Mouse (Mus musculus) midbrain, postnatal 0 days (tissue): ENCODE results near the gene Plk3. TPM values are rescaled to one million over a fixed set of nuclear protein-coding genes. Genes with fewer than 3 reads are reported as not detected.

Experiments used
- ATAC-seq: fragments of 200-750 bp; cut with Nextera tagmentation; 2 replicates; pipeline ENCODE4 v1.8.0; 2017; ENCODE audit warnings: moderate number of reproducible peaks, mild to moderate bottlenecking, moderate TSS enrichment, moderate library complexity; ENCODE audit not compliant: low FRiP score
- DNase-seq: peaks from one replicate; pipeline ENCODE4 v3.0.0-alpha.2; 2015; ENCODE audit warnings: low spot score
- H3K27ac ChIP-seq: fragments of 300-500 bp; sonication (generic); 2 replicates; pipeline ENCODE4 v1.5.1; 2014; ENCODE audit warnings: low read depth, mild to moderate bottlenecking, low read length, mixed read lengths
- H3K27me3 ChIP-seq: fragments of 300-500 bp; sonication (generic); 2 replicates; pipeline ENCODE4 v1.6.1; 2014; ENCODE audit warnings: low read length, control low read depth, mixed read lengths; ENCODE audit not compliant: insufficient read depth
- H3K36me3 ChIP-seq: fragments of 300-500 bp; sonication (generic); 2 replicates; pipeline ENCODE4 v1.6.1; 2014; ENCODE audit warnings: low read length, control low read depth, mixed read lengths; ENCODE audit not compliant: insufficient read depth
- H3K4me1 ChIP-seq: fragments of 300-500 bp; sonication (generic); 2 replicates; pipeline ENCODE4 v1.6.1; 2014; ENCODE audit warnings: mild to moderate bottlenecking, control low read depth, antibody characterized with exemption, low read length, mixed read lengths; ENCODE audit not compliant: insufficient read depth
- H3K4me2 ChIP-seq: fragments of 300-500 bp; sonication (generic); 2 replicates; pipeline ENCODE4 v1.6.1; 2014; ENCODE audit warnings: low read depth, mild to moderate bottlenecking, low read length, mixed read lengths; ENCODE audit not compliant: poor library complexity, severe bottlenecking
- H3K4me3 ChIP-seq: fragments of 300-500 bp; sonication (generic); 2 replicates; pipeline ENCODE4 v1.5.1; 2014; ENCODE audit warnings: low read depth, mild to moderate bottlenecking, low read length, moderate library complexity
- H3K9ac ChIP-seq: fragments of 300-500 bp; sonication (generic); replicated peaks from 2 replicates; pipeline ENCODE4 v1.6.1; 2014; ENCODE audit warnings: mild to moderate bottlenecking, low read length, moderate library complexity, mixed read lengths; ENCODE audit not compliant: poor library complexity, severe bottlenecking
- H3K9me3 ChIP-seq: fragments of 300-500 bp; sonication (generic); 2 replicates; pipeline ENCODE4 v1.6.1; 2016; ENCODE audit warnings: low read length, control low read depth
- CTCF ChIP-seq: IDR thresholded peaks from 2 replicates; pipeline ENCODE4 v1.5.1; 2016; ENCODE audit warnings: antibody characterized with exemption, mild to moderate bottlenecking
- WGBS: fragments of 180-500 bp; shearing (Covaris S2); extraction: QIAGEN DNeasy Blood & Tissue Kit; methylation state at CpG from one replicate; pipeline ENCODE4 v1.1.7; 2014; 5-methylcytosine and 5-hydroxymethylcytosine counted together
- polyA plus RNA-seq: library from polyadenylated mRNA; unstranded; fragments of >200 nt; fragmentation: Nextera tagmentation; extraction: Ambion mirVana; gene quantifications from 2 replicates; pipeline ENCODE4 v1.2.1, GENCODE M21; 2015
- total RNA-seq: library from RNA; depleted of rRNA; stranded (reverse); fragments of >200 nt; gene quantifications from 2 replicates; pipeline ENCODE4 v1.2.3, GENCODE M21; 2014

Plk3 gene
- total and polyA plus RNA-seq, 2 experiments from 2014 or later: 26.6 to 28.2 TPM

DNA sequence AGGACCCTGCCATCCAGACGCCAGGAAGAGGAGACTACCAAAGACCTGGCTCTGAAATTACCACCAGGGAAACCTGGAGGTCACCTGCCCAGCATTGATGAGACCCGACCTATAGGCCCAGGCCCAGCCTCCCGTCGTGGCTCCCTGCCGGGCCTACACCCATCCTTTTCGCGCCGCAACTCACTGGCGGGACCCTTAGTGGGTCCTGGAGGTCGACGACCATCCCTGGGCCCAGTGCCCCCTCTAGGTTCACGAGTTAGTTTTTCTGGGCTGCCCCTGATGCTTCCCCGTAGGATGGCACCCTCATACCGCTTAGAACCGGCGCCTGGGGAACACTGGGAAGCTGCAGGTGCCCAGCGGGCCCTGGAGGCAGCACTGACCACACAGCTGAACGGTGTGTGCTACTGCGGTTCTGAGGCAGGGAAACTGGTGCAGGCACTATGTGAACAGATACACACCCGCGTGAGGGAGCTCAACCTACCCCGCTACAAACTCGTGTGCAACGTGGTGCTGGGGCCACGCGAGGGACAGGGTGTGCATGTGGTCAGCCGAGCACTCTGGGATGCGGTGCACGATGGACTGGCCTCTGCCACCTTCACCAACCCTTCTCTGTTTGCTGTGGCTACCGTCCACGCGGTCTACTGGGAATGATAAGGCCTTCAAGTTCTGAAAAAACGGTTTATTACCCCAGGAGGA, 5.6 kb downstream of the Plk3 start:
- DNase-seq (no peak), ATAC-seq (no peak)
- TF ChIP-seq CTCF: no peak
- no peaks in the 10 kb centered on the region for H3K27me3 ChIP-seq
- H3K9me3 ChIP-seq: no peaks in the 10 kb centered on the region
- H3K4me3 ChIP-seq: no peak overlapping the region
- WGBS: 92% methylated on average over 33 of the region's 33 CpGs
- no peak overlapping the region for H3K4me2 ChIP-seq
- no peak overlapping the region for H3K9ac ChIP-seq
- peaks cover 14% of the 10 kb centered on the region; the same call in 1 of the 2 replicates for H3K4me1 ChIP-seq
- peaks cover 31% of the 10 kb centered on the region for H3K36me3 ChIP-seq
- H3K27ac ChIP-seq: no peak overlapping the region

- H3K27ac ChIP-seq: peak within 1 kb of the TSS; percentile 77
- DNase-seq (no peak), ATAC-seq (no peak)
- peaks cover 31% of the 10 kb centered on the region for H3K36me3 ChIP-seq
- no peak within 1 kb of the TSS for H3K4me3 ChIP-seq
- no peak within 1 kb of the TSS for H3K4me2 ChIP-seq
- no peaks in the 10 kb centered on the region for H3K27me3 ChIP-seq
- TF ChIP-seq CTCF: no peak
- WGBS: 87% methylated on average over 9 of the region's 9 CpGs
- H3K4me1 ChIP-seq: peaks cover 8% of the 10 kb centered on the region; the same call in 1 of the 2 replicates
- no peaks in the 10 kb centered on the region for H3K9me3 ChIP-seq
- H3K9ac ChIP-seq: peak within 1 kb of the TSS; percentile 54; the same call in 1 of the 2 replicates
These were observed 7.0 kb downstream of the Plk3 start, which contains the start of gene Tctex1d4 for GRCm38 (mm10) chr4:117126675-117127290. Gene Tctex1d4, plus strand, starts transcription at chr4:117126794.

GRCm38 (mm10) chr4:117125910-117126674, 7.7 kb downstream of the Plk3 start:
- Histone ChIP-seq H3K4me1 (peaks cover 7% of the 10 kb centered on the region; the same call in 1 of the 2 replicates), H3K27me3 (no peaks in the 10 kb centered on the region), H3K27ac (peak overlapping the region; percentile 77), H3K4me2 (no peak overlapping the region), H3K9me3 (no peaks in the 10 kb centered on the region), H3K36me3 (peaks cover 28% of the 10 kb centered on the region), H3K4me3 (no peak overlapping the region), H3K9ac (peak overlapping the region; percentile 54; the same call in 1 of the 2 replicates)
- no peak for TF ChIP-seq CTCF
- DNase-seq (peak; percentile 38), ATAC-seq (no peak)
- 47% methylated on average over 15 of the region's 15 CpGs for WGBS

GRCm38 (mm10) chr4:117125348-117125909, 8.3 kb downstream of the Plk3 start, which contains the start of gene Btbd19:
Gene Btbd19, minus strand, starts transcription at chr4:117125725.
- peaks cover 7% of the 10 kb centered on the region; the same call in 1 of the 2 replicates for H3K4me1 ChIP-seq
- no peak within 1 kb of the TSS for H3K4me2 ChIP-seq
- H3K4me3 ChIP-seq: no peak within 1 kb of the TSS
- H3K9ac ChIP-seq: peak within 1 kb of the TSS; percentile 54
- H3K27me3 ChIP-seq: no peaks in the 10 kb centered on the region
- ATAC-seq: peak; percentile 18; the same call in 1 of the 2 replicates
- TF ChIP-seq CTCF: no peak
- 31% methylated on average over 8 of the region's 8 CpGs for WGBS
- H3K9me3 ChIP-seq: no peaks in the 10 kb centered on the region
- peaks cover 23% of the 10 kb centered on the region for H3K36me3 ChIP-seq
- peak within 1 kb of the TSS; percentile 77 for H3K27ac ChIP-seq
- DNase-seq: peak; percentile 82

DNA sequence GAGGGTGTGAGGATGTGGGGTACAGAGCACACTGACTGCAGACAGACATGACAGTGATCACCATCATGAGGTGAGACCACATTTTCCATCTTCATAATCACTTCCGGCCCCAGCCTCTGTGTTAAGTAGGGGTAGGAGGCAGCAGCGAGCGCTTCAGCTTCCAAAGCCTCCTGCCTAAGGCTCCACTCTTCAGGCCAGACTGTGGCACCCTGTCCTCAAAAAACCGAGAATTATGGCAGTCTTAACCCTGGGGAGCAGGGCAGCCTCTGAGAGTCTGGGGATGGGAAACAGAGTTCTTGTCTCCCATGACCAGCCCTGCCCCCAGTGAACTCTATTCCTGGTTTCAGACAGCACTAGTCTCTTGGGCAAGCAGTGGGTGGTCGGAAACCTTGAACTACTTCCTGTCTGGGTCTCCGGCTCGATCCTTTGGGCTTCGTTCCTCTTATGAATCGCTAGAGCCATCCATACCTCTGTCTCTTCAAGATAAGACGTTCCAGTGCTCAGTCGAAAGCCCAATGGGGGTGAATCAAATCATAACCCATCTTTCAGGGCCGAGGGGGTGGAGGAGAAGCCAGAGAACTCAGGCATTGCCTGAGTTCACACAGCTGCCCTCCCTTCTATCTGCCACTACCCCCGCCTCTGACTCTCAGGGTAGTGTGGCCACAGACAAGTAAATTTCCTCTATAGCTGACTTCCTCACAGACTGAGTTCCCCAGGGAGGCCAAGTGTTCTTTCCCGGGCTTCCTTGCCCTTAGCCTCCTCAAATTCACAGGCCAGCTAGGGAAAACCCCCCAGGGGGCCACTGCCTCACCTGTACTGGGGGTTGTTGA, 9.0 kb downstream of the Plk3 start:
- Histone ChIP-seq H3K9ac (peak overlapping the region; percentile 54; the same call in 1 of the 2 replicates), H3K4me3 (no peak overlapping the region), H3K4me1 (peaks cover 7% of the 10 kb centered on the region; the same call in 1 of the 2 replicates), H3K4me2 (no peak overlapping the region), H3K36me3 (peaks cover 17% of the 10 kb centered on the region), H3K27me3 (no peaks in the 10 kb centered on the region), H3K9me3 (no peaks in the 10 kb centered on the region), H3K27ac (peak overlapping the region; percentile 77)
- ATAC-seq: no peak
- no peak for DNase-seq
- TF ChIP-seq CTCF: no peak
- 73% methylated on average over 14 of the region's 14 CpGs for WGBS
